Mouse (Mus musculus) brain, adult 2 months (tissue): ENCODE measurements around the gene Alpk1.
A peak's percentile ranks its signal among the peaks of the same experiment; 100 is the strongest.

ENCODE experiments used
- DNase-seq: peaks from one replicate; pipeline ENCODE4 v3.0.0; 2011; ENCODE audit warnings: low read depth, low spot score

Gene Alpk1

GRCm38 (mm10) chr3:127630190-127630589 is 150.1 kb downstream of the Alpk1 start:
- DNase-seq = no peak

DNA sequence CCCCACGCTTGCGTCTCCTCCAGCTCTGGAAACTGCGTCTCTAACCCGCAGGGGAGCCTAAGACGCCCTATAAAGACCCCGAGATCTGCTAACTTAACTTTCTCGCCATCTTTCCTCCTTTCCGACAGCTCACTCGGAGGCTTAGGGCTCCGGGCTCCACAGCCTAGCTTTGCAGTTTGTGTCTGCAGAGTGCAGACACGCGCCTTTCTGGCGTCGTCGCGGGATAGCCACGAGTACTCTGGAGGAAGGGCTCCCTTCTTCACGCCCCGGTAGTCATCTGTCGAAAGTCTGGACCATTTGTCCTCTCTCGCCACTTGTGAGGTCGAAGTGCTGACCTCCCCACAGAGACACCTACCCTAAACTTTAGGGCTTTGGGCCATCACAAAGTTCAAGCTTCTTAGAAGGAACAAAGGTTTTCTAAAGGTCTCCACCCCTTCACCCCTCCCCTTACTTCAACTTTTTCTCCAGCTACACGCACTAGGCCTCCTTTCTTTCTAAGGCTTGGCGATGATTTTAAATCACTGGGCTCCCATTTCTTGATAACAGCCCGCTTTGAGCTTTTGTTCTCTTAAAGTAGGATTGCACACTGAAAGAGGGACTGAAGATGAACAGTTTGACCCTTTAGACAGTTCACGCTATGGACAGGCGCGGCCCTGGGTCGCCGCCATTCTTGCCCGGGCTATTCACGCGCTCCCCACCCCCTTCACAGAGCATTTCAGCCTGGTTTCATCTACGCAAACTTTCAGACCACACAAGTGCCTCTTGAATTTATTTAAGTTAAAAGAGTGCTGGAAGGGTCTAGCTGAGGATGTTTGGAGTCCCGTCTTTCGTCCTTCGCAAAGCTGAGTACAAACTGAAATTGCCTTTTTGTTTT is 151.8 kb downstream of the Alpk1 start:
- no peak for DNase-seq

GRCm38 (mm10) chr3:127627956-127628310 is 152.4 kb downstream of the Alpk1 start:
- no peak for DNase-seq

DNA sequence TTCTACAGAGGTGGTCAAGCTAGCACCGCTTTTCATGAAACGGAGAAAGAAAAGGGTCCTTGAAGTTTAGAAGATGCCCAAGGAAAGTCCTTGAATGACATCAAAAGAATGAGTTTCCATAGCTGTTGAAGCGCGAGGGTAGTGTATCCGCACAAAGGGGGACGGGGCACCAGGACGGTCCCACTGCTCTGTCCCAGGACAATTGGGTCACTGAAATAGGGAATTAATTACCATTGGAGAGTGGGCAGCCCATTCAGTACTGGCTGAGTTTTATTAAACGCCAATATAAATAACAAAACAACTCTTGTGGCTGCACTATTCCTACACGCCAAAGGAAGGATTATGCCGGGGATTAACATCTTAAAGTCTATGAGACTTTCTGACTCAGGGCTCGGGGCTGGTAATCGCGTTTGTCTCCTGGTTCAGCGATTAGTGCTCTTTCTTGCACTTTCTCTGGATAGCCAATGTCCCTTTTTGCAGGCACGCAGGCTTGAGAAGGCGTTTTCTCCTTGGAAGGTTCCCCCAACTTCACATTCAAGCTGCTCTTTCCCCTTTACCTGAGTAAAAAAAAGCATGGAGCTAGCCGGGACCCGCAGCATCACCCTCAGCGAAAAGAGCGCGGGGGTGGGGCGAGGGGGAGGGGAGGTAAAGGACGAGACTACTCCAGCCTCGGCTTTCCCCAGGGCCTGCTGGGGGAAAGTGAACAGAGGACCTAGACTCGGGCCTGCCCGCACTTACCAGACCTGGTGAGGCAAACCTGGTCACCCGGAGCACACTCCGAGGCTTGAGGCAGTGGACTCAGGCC is 153.0 kb downstream of the Alpk1 start:
- no peak for DNase-seq

- no peak for DNase-seq
These were observed 153.8 kb downstream of the Alpk1 start for GRCm38 (mm10) chr3:127626524-127626923.

DNA sequence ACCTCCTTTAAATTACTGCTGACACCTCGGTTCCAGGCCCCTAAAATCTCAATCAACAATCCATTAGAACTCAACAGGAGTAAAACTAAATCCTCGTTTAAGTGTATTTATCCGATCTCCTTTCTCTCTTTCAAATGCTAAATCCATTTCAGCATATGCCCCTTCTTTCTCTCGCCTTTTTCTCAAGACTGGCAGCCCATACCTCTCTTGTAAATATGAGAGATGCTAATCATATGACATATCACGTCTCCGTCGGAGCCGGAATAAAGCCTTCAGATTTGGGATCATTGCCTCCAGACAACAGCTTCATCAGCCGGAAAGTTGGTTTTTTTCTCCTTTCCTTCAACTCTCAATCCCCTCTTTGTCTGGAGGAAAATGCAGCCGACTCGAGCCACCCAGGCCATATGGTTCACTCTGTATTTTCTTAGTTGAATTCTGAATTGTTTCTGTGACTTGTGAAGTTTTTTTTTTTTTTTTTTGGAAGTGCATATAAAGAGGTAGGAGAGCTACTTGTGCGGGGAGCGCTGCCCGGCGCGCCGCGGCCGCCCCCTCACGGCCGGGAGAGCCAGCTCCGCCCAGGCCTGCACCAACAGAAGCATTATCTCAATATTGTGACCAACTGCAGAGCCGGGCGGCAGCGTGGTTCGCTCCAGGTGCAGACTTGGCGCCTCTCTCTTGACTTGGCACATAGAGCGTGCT is 154.5 kb downstream of the Alpk1 start:
- DNase-seq = no peak

DNA sequence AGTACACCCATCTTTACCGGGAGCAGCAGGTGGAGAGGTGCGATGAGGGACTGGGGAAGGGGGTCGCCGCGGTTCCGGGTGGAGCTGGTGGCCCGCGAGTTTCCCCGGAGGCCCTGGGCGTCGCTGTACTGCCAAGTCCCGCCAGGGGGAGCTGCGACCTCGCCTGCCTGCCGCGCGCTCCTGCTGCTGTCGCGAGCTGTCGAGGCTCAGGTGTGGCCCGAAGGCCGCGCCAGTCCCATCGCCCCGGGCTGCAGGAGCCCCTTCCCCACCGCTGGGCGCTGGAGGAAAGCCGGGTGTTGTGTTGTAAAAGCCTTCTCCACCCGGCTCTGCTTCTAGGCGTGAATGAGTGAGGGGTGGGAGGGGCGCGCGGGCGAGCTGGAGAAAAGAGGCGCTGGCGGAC is 155.0 kb downstream of the Alpk1 start:
- peak; percentile 30 for DNase-seq
